9 mouse cellular contexts compared by ENCODE assay signal in genomic region chr16:91224481-91225232, GRCm38 (mm10). TPM values are rescaled to one million over a fixed set of nuclear protein-coding genes. Genes with fewer than 3 reads are reported as not detected.
A peak's percentile ranks its signal among the peaks of the same experiment; 100 is the strongest.
DNase-seq lines count a peak whose midpoint lies in the region; ATAC-seq lines count a peak whose summit lies in the region.
"Had no signal": no experiment of that assay in that cellular context is flagged by ENCODE, and none has a peak within 500 bp of the region (broad histone marks: within the 10 kb centered on the region; RNA-seq: fewer than 3 reads in every experiment).

No protein-coding gene starts in this region.

- no peak for DNase-seq in heart, adult 11 months
- DNase-seq in thymus, postnatal 14 days = peak; percentile 15
- DNase-seq in thymus, adult 18-20 months = no peak
- DNase-seq in induced T-regulatory cell, adult 2 months (ENCODE audit: low read depth) = peak; percentile 28
- peak; percentile 76 for DNase-seq in neural tube, embryonic 10.5 days (ENCODE audit: extremely low spot score, low spot score)
- no peak for DNase-seq in left cerebral cortex, postnatal 14 days (ENCODE audit: low spot score in 2 of 2)
- DNase-seq in cerebellum, adult 11-12 months = no peak

- peaks cover 44% of the 10 kb centered on the region for H3K4me1 ChIP-seq in heart, embryonic 12.5 days (replicated peaks)

- WGBS in heart, embryonic 12.5 days = under 1% methylated on average over 26 of the region's 26 CpGs

- H3K9me3 ChIP-seq in heart, embryonic 12.5 days (replicated peaks) = no peaks in the 10 kb centered on the region

- no peak for ATAC-seq in heart, embryonic 12.5 days (ENCODE audit: insufficient number of reproducible peaks, low FRiP score)

- intact Hi-C loops in left cerebral cortex, postnatal 14 days (cut with DNase I) = loop anchor here (5.0 to 10.0 kb wide), 3 partner anchors 57 to 120 kb away; no protein-coding TSS in a partner anchor

- no peak overlapping the region for H3K9ac ChIP-seq in heart, embryonic 12.5 days

- no peaks in the 10 kb centered on the region for H3K36me3 ChIP-seq in heart, embryonic 12.5 days

- H3K27ac ChIP-seq in heart, embryonic 12.5 days (ENCODE audit: poor library complexity, severe bottlenecking) = no peak overlapping the region

- peak overlapping the region; percentile 66 for H3K4me2 ChIP-seq in heart, embryonic 12.5 days

- peak overlapping the region; percentile 39 for H3K4me3 ChIP-seq in heart, embryonic 12.5 days

- H3K27me3 ChIP-seq in heart, embryonic 12.5 days (replicated peaks) = peaks cover 100% of the 10 kb centered on the region

RNA-seq across cellular contexts. Expression of gene Olig2, which starts 0.6 kb away (rescaled TPM):
- polyA plus RNA-seq in heart, embryonic 12.5 days (2016; fragmentation: Nextera tagmentation; extraction: Ambion mirVana) = not detected in 2 replicates
- total RNA-seq in left cerebral cortex, postnatal 14 days (2021) = 10 to 100 TPM; 26.2 to 33.7 TPM

RNA-seq across cellular contexts. Expression of gene Olig1, which starts 44.9 kb away (rescaled TPM):
- not detected in 2 replicates for polyA plus RNA-seq in heart, embryonic 12.5 days (2016; fragmentation: Nextera tagmentation; extraction: Ambion mirVana)
- total RNA-seq in left cerebral cortex, postnatal 14 days (2021) = 100 to 1,000 TPM in 1 of 2 experiments, 10 to 100 TPM in 1; 98.8 to 123 TPM
- polyA plus RNA-seq: spleen, adult 2 months had no signal

Comparison
In these comparisons a context has a peak if more than half of its experiments do, and no peak if none do; other contexts are left out.
1. DNase-seq: peak in thymus, postnatal 14 days (single experiment), induced T-regulatory cell, adult 2 months (single experiment) and neural tube, embryonic 10.5 days (single experiment); none in heart, adult 11 months (single experiment), thymus, adult 18-20 months (0 of 2), left cerebral cortex, postnatal 14 days (0 of 2) and cerebellum, adult 11-12 months (single experiment).